5 mouse cellular contexts compared by ENCODE assay signal in genomic region chr2:17295257-17295656, GRCm38 (mm10).
A peak's percentile ranks its signal among the peaks of the same experiment; 100 is the strongest.
DNase-seq lines count a peak whose midpoint lies in the region; ATAC-seq and TF ChIP-seq lines count a peak whose summit lies in the region.
"Not testable (repeated sequence)": the region's sequence is repeated elsewhere in the genome, so short reads cannot be mapped to it uniquely, and the experiment has no call there.

No protein-coding gene starts in this region.

- not testable (repeated sequence) for H3K4me3 ChIP-seq in CH12.LX (replicated peaks in 1 of 3; ENCODE audit: low read depth in 2 of 3, low read length in 2 of 3, poor library complexity in 1 of 3)

- not testable (repeated sequence) for H3K9ac ChIP-seq in CH12.LX (ENCODE audit: insufficient read depth, low read depth)

- in situ Hi-C loops in CH12.LX (cut with MboI; ENCODE audit: low pct_ligation_motif_present, low pct_unique_long_range_greater_than_20kb, low sequenced_read_pairs), result not testable (repeated sequence)

- H3K4me1 ChIP-seq in CH12.LX (ENCODE audit: control insufficient read depth in 1 of 2, insufficient read depth in 2 of 2), result not testable (repeated sequence)

- not testable (repeated sequence) for TF ChIP-seq EP300 in CH12.LX (IDR thresholded peaks at IDR 0.05; ENCODE audit: low read length)

- H3K4me2 ChIP-seq in CH12.LX (ENCODE audit: insufficient read depth, low read depth, poor library complexity, severe bottlenecking), result not testable (repeated sequence)

- DNase-seq in 416B (ENCODE audit: low read depth), result peak; percentile 39
- peak; percentile 20 for DNase-seq in CH12.LX (ENCODE audit: extremely low read depth)
- peak; percentile 16 for DNase-seq in splenic B cell, adult 2 months (ENCODE audit: low read depth, low spot score)

- not testable (repeated sequence) for TF ChIP-seq POLR2A in CH12.LX (IDR thresholded peaks at IDR 0.05; ENCODE audit: low read depth, low read length)

- not testable (repeated sequence) for H3K27ac ChIP-seq in CH12.LX (ENCODE audit: insufficient read depth, low read depth)

- H3K9me3 ChIP-seq in CH12.LX (replicated peaks; ENCODE audit: low read length), result not testable (repeated sequence)

- H3K27me3 ChIP-seq in CH12.LX (replicated peaks); splenic B cell, adult 2 months (ENCODE audit: control insufficient read depth, insufficient read depth, low read length, poor library complexity, severe bottlenecking): not testable (repeated sequence)

- H3K79me2 ChIP-seq in CH12.LX (replicated peaks; ENCODE audit: control insufficient read depth, extremely low read depth, insufficient read depth, poor library complexity, severe bottlenecking), result not testable (repeated sequence)

- not testable (repeated sequence) for TF ChIP-seq RAD21 in CH12.LX (IDR thresholded peaks at IDR 0.05; ENCODE audit: low read depth, low read length)

- dilution Hi-C loops in CH12.LX (cut with MboI; ENCODE audit: extremely low pct_ligation_motif_present, extremely low pct_unique_long_range_greater_than_20kb, low sequenced_read_pairs), result not testable (repeated sequence)

- H3K36me3 ChIP-seq in CH12.LX (replicated peaks in 1 of 2; ENCODE audit: control insufficient read depth in 1 of 2, insufficient read depth in 1 of 2, low read length in 1 of 2); splenic B cell, adult 2 months (ENCODE audit: control insufficient read depth, insufficient read depth, low read length, poor library complexity, severe bottlenecking): not testable (repeated sequence)

- 0 out of 2 replicates have a peak, but pooled peaks have one; percentile 47 for ATAC-seq in granulocyte monocyte progenitor cell, adult 5-6 weeks (replicated peaks; ENCODE audit: poor library complexity, severe bottlenecking)
- ATAC-seq in megakaryocyte progenitor cell, adult 5-6 weeks (replicated peaks; ENCODE audit: poor library complexity), result peak; percentile 63; the same call in 1 of the 2 replicates

- TF ChIP-seq CTCF in CH12.LX (conservative IDR thresholded peaks at IDR 0.05 in 1 of 2, IDR thresholded peaks at IDR 0.05 in 1 of 2; ENCODE audit: low read depth in 2 of 2, low read length in 2 of 2), result not testable (repeated sequence)
